Mouse (Mus musculus): ENCODE measurements around the gene Efcc1.

DNA sequence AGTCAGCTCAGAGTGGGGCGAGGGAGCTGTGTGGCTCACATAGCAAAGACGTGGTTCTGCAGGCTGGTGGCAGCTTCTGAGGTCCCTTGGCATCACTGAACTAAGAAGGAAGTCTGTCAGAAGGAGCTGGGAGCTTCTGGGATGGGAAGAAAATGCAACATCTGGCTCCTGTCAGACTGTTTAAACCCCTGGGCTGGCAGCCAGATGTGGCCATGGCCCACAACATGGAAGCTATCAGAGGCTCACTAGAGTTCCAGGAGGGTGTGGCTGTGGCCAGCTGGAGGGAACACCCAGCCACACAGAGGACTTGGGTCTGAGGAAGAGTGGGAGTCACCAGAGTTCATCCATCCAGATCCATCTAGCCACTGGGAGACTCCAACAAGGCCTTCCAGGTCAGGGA, 16.2 kb downstream of the Efcc1 start:
- TF ChIP-seq CTCF (IDR thresholded peaks at IDR 0.05; ENCODE audit: borderline replicate concordance, insufficient read depth, low read depth, low read length) (no peak), POLR2A (IDR thresholded peaks at IDR 0.05; ENCODE audit: borderline replicate concordance, insufficient read depth, low read length) (no peak)

Data from cerebellum, adult 2 months (tissue).